Mouse (Mus musculus) frontal cortex, postnatal 36 days (tissue): ENCODE measurements at regions not wholly inside any gene's neighbourhood (a gene's known extent, or its start where the extent isn't known, plus 50 kb on each side); places are given as distances from the start of the nearest gene placed in this dataset.

ENCODE experiments used
- DNase-seq, 2 experiments: peaks; one replicate each; pipeline ENCODE4 v3.0.0; 2022; ENCODE audit warnings: low spot score in 2 of 2

- DNase-seq: no peak
Observed at GRCm38 (mm10) chr9:94589672-94590071, 51.8 kb upstream of the 1190002N15Rik start.

- DNase-seq: no peak
Observed at GRCm38 (mm10) chr9:94604993-94605392, 64.7 kb upstream of the Slc9a9 start.

- no peak for DNase-seq
Observed at GRCm38 (mm10) chr9:94606422-94606821, 63.3 kb upstream of the Slc9a9 start.

- DNase-seq: no peak
Observed at GRCm38 (mm10) chr9:94607011-94607749, 62.5 kb upstream of the Slc9a9 start.

- no peak for DNase-seq
Observed at GRCm38 (mm10) chr9:94607750-94608106, 62.0 kb upstream of the Slc9a9 start.

GRCm38 (mm10) chr9:94610101-94610500 lies 59.6 kb upstream of the Slc9a9 start:
- no peak for DNase-seq

- DNase-seq: peak in 1 of 2 experiments; percentile 34
Observed at GRCm38 (mm10) chr9:94610600-94611337, 58.9 kb upstream of the Slc9a9 start.

GRCm38 (mm10) chr9:94613891-94614671 lies 55.6 kb upstream of the Slc9a9 start:
- peak in 1 of 2 experiments; percentile 76 for DNase-seq

GRCm38 (mm10) chr9:94615205-94615604 lies 54.5 kb upstream of the Slc9a9 start:
- DNase-seq: no peak

GRCm38 (mm10) chr9:94618079-94618786 lies 51.5 kb upstream of the Slc9a9 start:
- no peak for DNase-seq
